Mouse (Mus musculus) frontal cortex, postnatal 25 days (tissue): Measurements from ENCODE around the gene Vamp2.

ENCODE experiments used
- DNase-seq, 2 experiments: peaks; one replicate each; pipeline ENCODE4 v3.0.0; 2022; ENCODE audit warnings: low spot score in 2 of 2

Gene Vamp2

DNA sequence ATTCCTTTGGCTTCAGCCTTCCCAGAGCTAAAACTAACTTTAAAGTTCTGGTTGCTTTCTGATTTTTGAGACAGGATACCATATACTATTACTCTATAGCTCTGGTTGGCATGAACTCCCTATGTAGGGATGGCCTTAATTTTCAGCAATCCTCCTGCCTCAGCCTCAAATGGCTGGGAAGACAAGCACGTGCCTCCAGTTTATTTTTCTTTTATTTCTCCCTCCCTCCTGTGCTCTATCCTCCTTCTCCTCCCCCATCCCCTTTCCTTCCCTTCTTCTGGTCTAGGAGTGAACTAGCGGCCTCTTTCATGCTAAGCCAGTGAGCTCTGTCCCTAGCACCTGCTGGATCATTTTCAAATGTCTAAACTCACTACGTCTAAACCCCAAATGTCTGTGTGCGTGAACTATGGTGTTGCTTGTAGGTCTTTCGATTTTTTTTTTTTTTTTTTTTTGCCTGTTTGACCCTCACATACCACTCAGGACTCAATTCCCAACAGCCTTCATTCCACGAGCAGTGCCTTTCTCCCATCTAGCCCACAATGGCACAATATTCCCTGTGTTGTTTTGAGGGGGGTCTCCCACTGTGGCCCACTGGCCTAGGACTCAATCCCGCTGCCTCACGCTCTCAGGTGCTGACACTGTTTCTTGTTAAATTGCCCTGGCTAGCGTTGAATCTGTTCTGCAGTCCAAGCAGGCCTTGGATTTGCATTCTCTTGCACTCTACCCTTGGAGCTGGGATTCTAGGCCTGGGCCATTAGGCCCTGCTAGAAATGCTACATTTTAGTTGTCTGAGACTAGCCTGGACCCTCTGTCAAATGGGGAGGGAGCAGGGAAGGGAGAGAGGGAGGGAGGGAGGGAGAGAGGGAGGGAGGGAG is 23.8 kb upstream of the Vamp2 start:
- DNase-seq = no peak

- DNase-seq = no peak
Measured at GRCm38 (mm10) chr11:69065394-69065925, 22.8 kb upstream of the Vamp2 start.

GRCm38 (mm10) chr11:69066163-69066861 is 22.0 kb upstream of the Vamp2 start:
- peak; percentile 31 to 35 for DNase-seq

DNA sequence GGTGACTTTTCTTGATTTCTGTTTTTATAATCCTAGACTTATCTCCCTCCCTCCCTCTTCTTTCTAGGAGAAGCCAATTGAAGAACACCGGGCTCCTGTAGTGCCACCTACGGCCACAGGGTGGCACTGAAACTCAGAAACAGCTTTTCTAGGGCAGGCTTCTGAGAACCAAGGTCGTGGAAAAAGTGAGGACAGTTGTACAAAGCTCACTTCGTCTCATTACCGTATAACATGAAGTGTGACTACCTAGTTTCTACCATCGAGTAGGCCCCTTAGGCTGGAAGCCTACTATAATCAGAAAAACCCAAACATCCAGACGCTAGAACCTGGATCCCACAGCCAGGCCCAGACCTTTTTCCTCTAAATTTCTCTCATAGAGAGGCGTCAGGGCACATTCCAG is 21.3 kb upstream of the Vamp2 start:
- DNase-seq = peak; percentile 84 to 90

- no peak for DNase-seq
Measured at GRCm38 (mm10) chr11:69067601-69068000, 20.7 kb upstream of the Vamp2 start.

DNA sequence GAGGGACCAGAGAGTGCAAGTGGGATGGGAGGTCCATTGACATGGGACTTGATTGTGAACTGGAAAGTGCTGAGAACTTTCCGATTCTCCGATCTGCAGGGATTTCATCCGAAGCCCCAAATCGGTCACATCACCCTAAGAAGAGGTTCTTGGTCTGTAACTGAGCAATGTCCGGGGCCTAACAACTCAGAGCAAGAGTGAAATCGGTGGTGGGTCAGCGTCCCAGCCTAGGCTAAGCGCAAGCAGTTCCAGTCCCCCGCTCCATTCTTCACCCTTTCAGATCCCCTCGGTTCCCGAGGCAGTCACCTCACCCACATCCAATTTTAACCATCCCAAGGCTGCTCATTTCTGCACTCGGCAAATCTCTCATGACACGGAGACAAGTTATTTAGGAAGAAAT is 18.2 kb upstream of the Vamp2 start:
- DNase-seq = no peak

GRCm38 (mm10) chr11:69070590-69071222 is 17.6 kb upstream of the Vamp2 start, which contains the start of gene Tmem107:
TSS of gene Tmem107 (plus strand) at chr11:69070806.
- peak; percentile 90 for DNase-seq

GRCm38 (mm10) chr11:69071262-69071661 is 17.0 kb upstream of the Vamp2 start:
- no peak for DNase-seq

- no peak for DNase-seq
Measured at GRCm38 (mm10) chr11:69072234-69072633, 16.1 kb upstream of the Vamp2 start.

- DNase-seq = no peak
Measured at GRCm38 (mm10) chr11:69072666-69073064, 15.6 kb upstream of the Vamp2 start.

DNA sequence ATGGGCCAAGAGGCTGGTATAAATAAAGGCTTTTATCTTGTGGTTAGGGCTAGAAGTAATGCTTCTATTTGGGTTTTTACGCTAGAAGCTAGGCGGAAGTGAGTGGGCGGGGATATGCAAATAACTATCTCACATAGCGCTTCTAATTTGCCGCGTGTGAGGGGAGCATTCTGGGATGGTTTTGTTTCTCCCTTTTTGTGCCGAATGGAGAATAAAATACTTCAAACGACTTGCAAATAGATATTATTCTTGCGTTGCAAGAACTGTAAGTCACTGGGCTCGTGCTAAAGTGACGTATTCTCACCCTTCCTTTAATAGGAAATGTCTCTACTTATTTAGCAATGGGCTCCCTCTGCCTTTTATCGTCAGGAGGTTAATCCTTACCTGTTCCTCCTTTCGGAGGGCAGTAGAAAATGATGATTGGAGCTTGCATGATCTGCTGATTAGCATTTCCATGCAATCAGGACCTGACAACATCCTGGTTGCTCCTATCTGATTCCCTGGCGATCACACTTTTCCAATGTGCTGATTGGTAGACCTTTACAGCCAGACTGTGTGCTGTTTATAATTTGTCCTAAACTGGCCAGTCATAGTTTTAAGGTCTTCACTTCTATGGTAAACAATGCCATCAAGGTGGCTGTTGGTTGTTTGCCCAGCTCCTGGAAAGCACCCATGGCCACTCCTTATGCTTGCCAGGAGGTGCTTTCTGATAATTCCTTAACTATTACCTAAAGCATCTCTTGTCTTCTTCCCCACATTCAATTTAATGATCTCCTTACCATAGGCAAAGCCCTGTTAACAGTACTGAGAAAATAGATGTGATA is 15.0 kb upstream of the Vamp2 start:
- peak in 1 of 2 experiments; percentile 69 for DNase-seq

GRCm38 (mm10) chr11:69073951-69074775 is 14.1 kb upstream of the Vamp2 start:
- no peak for DNase-seq

DNA sequence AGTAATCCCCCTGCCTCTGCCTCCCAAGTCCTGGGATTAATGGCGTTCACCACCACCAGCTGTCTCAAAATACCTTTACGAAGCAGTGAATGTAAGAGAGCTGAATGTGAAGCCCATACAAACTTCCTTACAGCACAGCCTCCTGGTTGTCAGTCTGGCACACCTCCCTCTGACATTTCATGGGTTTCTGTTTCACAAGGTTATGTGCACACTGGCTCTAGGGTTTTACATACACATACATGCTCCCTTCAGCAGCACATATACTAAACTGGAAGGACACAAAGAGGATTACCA is 13.6 kb upstream of the Vamp2 start:
- no peak for DNase-seq

GRCm38 (mm10) chr11:69075764-69076479 is 12.4 kb upstream of the Vamp2 start:
- no peak for DNase-seq

- DNase-seq = no peak
Measured at GRCm38 (mm10) chr11:69076572-69076971, 11.7 kb upstream of the Vamp2 start.

DNA sequence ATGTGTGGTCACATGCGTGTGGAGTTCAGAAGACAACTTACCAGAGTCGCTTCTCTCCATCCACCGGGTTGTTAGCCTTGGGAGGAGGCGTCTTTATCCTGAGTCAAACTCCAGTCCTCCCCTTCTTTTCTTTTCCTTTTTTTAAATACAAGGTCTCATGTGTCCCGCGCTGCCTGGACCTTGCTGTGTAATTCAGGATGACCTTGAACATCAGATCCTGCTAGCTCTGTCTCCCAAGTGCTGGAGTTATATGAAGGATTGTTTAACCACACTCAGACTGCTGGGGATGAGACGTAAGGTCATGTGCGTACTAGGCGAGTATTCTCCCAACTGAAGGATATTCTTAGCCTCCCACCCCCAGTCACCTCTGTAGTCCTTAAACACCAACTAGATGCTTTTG is 11.0 kb upstream of the Vamp2 start:
- no peak for DNase-seq

- DNase-seq = no peak
Measured at GRCm38 (mm10) chr11:69078041-69078440, 10.2 kb upstream of the Vamp2 start.

GRCm38 (mm10) chr11:69078805-69079438 is 9.4 kb upstream of the Vamp2 start:
- no peak for DNase-seq

GRCm38 (mm10) chr11:69080102-69080854 is 8.0 kb upstream of the Vamp2 start:
- no peak for DNase-seq
